Mouse (Mus musculus) bone marrow, adult 2 months (tissue): Measurements from ENCODE around the gene Gm960.

ENCODE experiments used
- CTCF ChIP-seq: fragments of 200-500 bp; IDR thresholded peaks from 2 replicates; pipeline ENCODE4 v1.5.1; 2011; ENCODE audit warnings: low read length, control low read depth; ENCODE audit not compliant: control insufficient read depth, insufficient read depth
- POLR2A ChIP-seq: fragments of 200-500 bp; IDR thresholded peaks from 2 replicates; pipeline ENCODE4 v1.6.1; 2011; ENCODE audit warnings: low read depth, mild to moderate bottlenecking, control low read depth, low read length, borderline replicate concordance; ENCODE audit not compliant: control insufficient read depth

DNA sequence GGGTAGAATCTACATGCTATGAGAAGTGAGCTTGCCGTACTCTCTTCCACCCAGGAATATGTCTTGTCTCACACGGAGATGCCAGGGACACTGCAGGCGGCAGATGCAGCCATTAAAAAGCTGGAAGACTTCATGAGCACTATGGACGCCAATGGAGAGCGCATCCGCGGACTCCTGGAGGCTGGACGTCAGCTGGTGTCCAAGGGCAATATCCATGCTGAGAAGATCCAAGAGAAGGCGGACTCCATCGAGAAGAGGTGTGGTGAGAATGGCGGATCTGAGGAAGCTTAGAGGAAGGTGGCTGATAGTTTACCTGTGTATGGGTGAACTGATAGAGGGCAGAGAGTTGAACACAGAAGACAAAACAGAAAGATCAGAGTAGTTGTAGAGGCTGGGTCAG, 40.6 kb upstream of the Gm960 start:
- TF ChIP-seq CTCF (no peak), POLR2A (no peak)
